Mouse (Mus musculus) forebrain, embryonic 13.5 days (tissue): ENCODE results near the gene Spc25. TPM values are rescaled to one million over a fixed set of nuclear protein-coding genes. Genes with fewer than 3 reads are reported as not detected.

ENCODE experiments used
- ATAC-seq: fragments of 200-750 bp; cut with Nextera tagmentation; 2 replicates; pipeline ENCODE4 v1.8.0; 2017
- H3K27ac ChIP-seq: fragments of 300-500 bp; sonication (generic); 2 replicates; pipeline ENCODE4 v1.5.1; 2015; ENCODE audit warnings: inconsistent platforms, mild to moderate bottlenecking, moderate library complexity
- H3K27me3 ChIP-seq: fragments of 300-500 bp; sonication (generic); 2 replicates; pipeline ENCODE4 v1.6.1; 2015; ENCODE audit warnings: mild to moderate bottlenecking, inconsistent platforms
- H3K36me3 ChIP-seq: fragments of 300-500 bp; sonication (generic); 2 replicates; pipeline ENCODE4 v1.6.1; 2015; ENCODE audit warnings: mild to moderate bottlenecking, inconsistent platforms; ENCODE audit not compliant: poor library complexity, severe bottlenecking
- H3K4me1 ChIP-seq: fragments of 300-500 bp; sonication (generic); 2 replicates; pipeline ENCODE4 v1.6.1; 2015; ENCODE audit warnings: inconsistent platforms
- H3K4me2 ChIP-seq: fragments of 300-500 bp; sonication (generic); 2 replicates; pipeline ENCODE4 v1.6.1; 2015; ENCODE audit warnings: inconsistent platforms, mild to moderate bottlenecking, moderate library complexity
- H3K4me3 ChIP-seq: fragments of 300-500 bp; sonication (generic); 2 replicates; pipeline ENCODE4 v1.5.1; 2015; ENCODE audit warnings: mild to moderate bottlenecking, inconsistent platforms
- H3K9ac ChIP-seq: fragments of 300-500 bp; sonication (generic); 2 replicates; pipeline ENCODE4 v1.6.1; 2015; ENCODE audit warnings: mild to moderate bottlenecking, inconsistent platforms
- H3K9me3 ChIP-seq: fragments of 300-500 bp; sonication (generic); replicated peaks from 2 replicates; pipeline ENCODE4 v1.6.1; 2016; ENCODE audit warnings: inconsistent platforms
- WGBS: fragments of 180-500 bp; shearing (Covaris S2); methylation state at CpG from one replicate; pipeline ENCODE4 v1.1.7; 2015; 5-methylcytosine and 5-hydroxymethylcytosine counted together
- polyA plus RNA-seq: library from polyadenylated mRNA; unstranded; fragments of >200 nt; fragmentation: Nextera tagmentation; extraction: Ambion mirVana; gene quantifications from 2 replicates; pipeline ENCODE4 v1.2.1, GENCODE M21; 2015

Spc25 gene
- 201 and 226 TPM in 2 replicates for polyA plus RNA-seq

- under 1% methylated on average over 46 of the region's 46 CpGs for WGBS
- Histone ChIP-seq H3K9ac (peak within 1 kb of the TSS; percentile 81), H3K27me3 (no peaks in the 10 kb centered on the region), H3K4me2 (peak within 1 kb of the TSS; percentile 83), H3K36me3 (peaks cover 17% of the 10 kb centered on the region), H3K27ac (peak within 1 kb of the TSS; percentile 66), H3K4me3 (peak within 1 kb of the TSS; percentile 86), H3K9me3 (no peaks in the 10 kb centered on the region), H3K4me1 (peaks cover 17% of the 10 kb centered on the region)
- peak; percentile 100 for ATAC-seq
These were observed at the start of gene Spc25 for GRCm38 (mm10) chr2:69205791-69206351. TSS of gene Spc25 (minus strand) at chr2:69206194.

DNA sequence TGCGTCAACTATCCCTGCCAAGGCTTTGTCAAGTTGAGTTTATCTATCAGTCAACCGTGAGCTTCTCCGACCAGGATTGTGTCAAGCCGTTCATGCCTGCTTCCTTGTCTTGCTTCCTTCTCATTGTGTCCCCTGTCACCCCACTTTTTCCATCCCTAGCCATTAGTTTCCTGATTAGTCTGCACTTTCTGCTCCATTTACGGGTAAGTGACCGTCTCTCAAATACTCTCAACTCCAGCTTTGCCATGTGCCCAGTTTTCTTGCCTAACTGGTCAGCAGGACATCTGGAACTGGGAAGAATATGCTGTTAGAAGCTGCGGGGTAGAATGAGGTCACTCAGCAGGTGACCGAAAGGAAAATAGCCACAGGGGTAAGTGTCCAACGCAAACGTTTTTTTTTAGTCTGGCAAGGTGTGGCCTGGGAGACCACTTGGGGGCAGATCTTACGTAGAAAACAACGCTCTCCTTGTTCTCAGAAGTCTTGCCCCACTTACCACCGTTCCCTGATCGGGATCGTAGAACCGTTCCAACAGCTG is 42.3 kb upstream of the Spc25 start:
- ATAC-seq = no peak
- Histone ChIP-seq H3K9ac (no peak overlapping the region), H3K4me3 (no peak overlapping the region), H3K27me3 (0 out of 2 replicates have a peak, but pooled peaks cover 2% of the 10 kb centered on the region), H3K36me3 (no peaks in the 10 kb centered on the region), H3K4me1 (peaks cover 13% of the 10 kb centered on the region), H3K27ac (no peak overlapping the region), H3K4me2 (no peak overlapping the region), H3K9me3 (no peaks in the 10 kb centered on the region)
- WGBS = 59% methylated on average over 16 of the region's 16 CpGs

DNA sequence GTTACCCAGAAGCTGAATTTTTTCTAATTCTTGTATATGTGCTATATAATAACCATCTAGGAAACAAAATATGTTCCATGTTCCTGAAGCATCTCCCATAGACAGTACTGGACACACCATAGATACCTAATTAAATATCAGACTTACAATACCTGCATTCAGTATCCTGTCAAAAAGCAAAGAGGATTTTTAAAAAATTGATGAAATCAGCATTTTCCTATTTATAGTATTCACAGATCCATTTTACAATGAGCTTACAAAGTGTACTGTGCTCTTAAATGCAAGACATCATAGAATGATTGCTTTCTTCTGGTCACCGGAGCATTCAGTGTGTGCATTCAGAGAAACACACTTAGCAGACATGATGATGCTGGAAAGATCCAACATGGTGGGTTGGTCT is 41.1 kb upstream of the Spc25 start:
- Histone ChIP-seq H3K27ac (no peak overlapping the region), H3K4me2 (no peak overlapping the region), H3K9me3 (no peaks in the 10 kb centered on the region), H3K4me1 (peaks cover 13% of the 10 kb centered on the region), H3K27me3 (0 out of 2 replicates have a peak, but pooled peaks cover 2% of the 10 kb centered on the region), H3K36me3 (no peaks in the 10 kb centered on the region), H3K9ac (no peak overlapping the region), H3K4me3 (no peak overlapping the region)
- 90% methylated on average over 1 of the region's 1 CpGs for WGBS
- ATAC-seq = no peak

- 24% methylated on average over 2 of the region's 2 CpGs for WGBS
- Histone ChIP-seq H3K4me1 (peaks cover 13% of the 10 kb centered on the region), H3K4me3 (no peak overlapping the region), H3K27ac (no peak overlapping the region), H3K9ac (no peak overlapping the region), H3K27me3 (peaks cover 5% of the 10 kb centered on the region; the same call in 1 of the 2 replicates), H3K36me3 (no peaks in the 10 kb centered on the region), H3K9me3 (no peaks in the 10 kb centered on the region), H3K4me2 (no peak overlapping the region)
- ATAC-seq = no peak; the same call in 1 of the 2 replicates
These were observed 38.9 kb upstream of the Spc25 start for GRCm38 (mm10) chr2:69244924-69245323.

GRCm38 (mm10) chr2:69239315-69239714 is 33.3 kb upstream of the Spc25 start:
- Histone ChIP-seq H3K27me3 (peaks cover 20% of the 10 kb centered on the region), H3K36me3 (no peaks in the 10 kb centered on the region), H3K27ac (no peak overlapping the region), H3K9ac (no peak overlapping the region), H3K9me3 (no peaks in the 10 kb centered on the region), H3K4me1 (peaks cover 7% of the 10 kb centered on the region), H3K4me2 (no peak overlapping the region), H3K4me3 (no peak overlapping the region)
- 94% methylated on average over 9 of the region's 9 CpGs for WGBS
- ATAC-seq = no peak

- Histone ChIP-seq H3K4me2 (no peak overlapping the region), H3K27me3 (peaks cover 18% of the 10 kb centered on the region), H3K9ac (no peak overlapping the region), H3K27ac (no peak overlapping the region), H3K4me3 (no peak overlapping the region), H3K9me3 (no peaks in the 10 kb centered on the region), H3K4me1 (peaks cover 14% of the 10 kb centered on the region), H3K36me3 (no peaks in the 10 kb centered on the region)
- WGBS = 13% methylated on average over 5 of the region's 5 CpGs
- ATAC-seq = peak; percentile 97
These were observed 29.1 kb upstream of the Spc25 start for GRCm38 (mm10) chr2:69234976-69235678.

DNA sequence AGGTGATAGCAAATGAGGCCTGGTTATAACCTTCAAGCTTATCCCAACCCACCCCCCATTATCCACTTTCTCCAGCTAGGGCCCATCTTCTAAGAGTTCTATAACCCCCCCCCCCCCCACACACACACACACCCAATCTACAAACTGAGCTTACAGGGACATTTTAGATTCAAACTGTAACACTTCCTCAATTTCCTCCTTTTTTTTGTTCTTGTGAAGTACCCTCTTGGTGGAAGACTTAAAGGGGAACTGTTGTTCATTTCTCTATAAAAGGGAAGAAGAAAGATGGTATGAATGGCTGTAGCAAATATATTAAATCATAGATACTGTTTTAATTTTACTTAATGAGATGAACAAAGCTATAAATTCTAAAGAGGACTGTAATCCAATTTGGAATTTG is 26.1 kb upstream of the Spc25 start:
- ATAC-seq = no peak
- Histone ChIP-seq H3K36me3 (no peaks in the 10 kb centered on the region), H3K4me2 (no peak overlapping the region)

DNA sequence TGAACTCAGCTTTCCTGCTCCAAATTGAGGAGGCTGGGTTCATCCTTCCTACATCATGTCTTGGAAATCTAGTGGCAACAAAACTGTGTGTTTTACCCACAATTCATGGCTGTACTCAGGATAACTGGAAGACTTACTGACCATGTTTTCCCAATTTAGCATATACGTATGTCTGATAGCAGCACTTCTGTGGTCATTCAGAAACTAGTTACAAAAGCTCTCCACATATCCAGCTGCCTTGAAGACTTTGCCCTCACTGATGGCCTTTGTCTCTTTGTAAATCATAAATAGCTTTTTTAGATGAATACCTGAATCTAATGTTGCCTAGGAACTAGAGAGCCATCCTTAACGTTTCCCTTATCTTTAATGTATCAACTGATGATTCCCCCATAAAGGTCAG is 24.1 kb upstream of the Spc25 start:
- no peak overlapping the region for H3K27ac ChIP-seq
- no peak overlapping the region for H3K4me3 ChIP-seq
- no peaks in the 10 kb centered on the region for H3K36me3 ChIP-seq
- no peak overlapping the region for H3K9ac ChIP-seq
- no peaks in the 10 kb centered on the region for H3K9me3 ChIP-seq
- WGBS = 81% methylated on average over 2 of the region's 2 CpGs
- peaks cover 14% of the 10 kb centered on the region; the same call in 1 of the 2 replicates for H3K27me3 ChIP-seq
- peaks cover 7% of the 10 kb centered on the region; the same call in 1 of the 2 replicates for H3K4me1 ChIP-seq
- no peak overlapping the region for H3K4me2 ChIP-seq
- no peak for ATAC-seq

More for the DNA sequence above, 26.1 kb upstream of the Spc25 start:
- H3K4me3 ChIP-seq = no peak overlapping the region
- peaks cover 5% of the 10 kb centered on the region; the same call in 1 of the 2 replicates for H3K27me3 ChIP-seq
- no peak overlapping the region for H3K9ac ChIP-seq
- H3K9me3 ChIP-seq = no peaks in the 10 kb centered on the region
- H3K4me1 ChIP-seq = peaks cover 14% of the 10 kb centered on the region
- no peak overlapping the region for H3K27ac ChIP-seq

DNA sequence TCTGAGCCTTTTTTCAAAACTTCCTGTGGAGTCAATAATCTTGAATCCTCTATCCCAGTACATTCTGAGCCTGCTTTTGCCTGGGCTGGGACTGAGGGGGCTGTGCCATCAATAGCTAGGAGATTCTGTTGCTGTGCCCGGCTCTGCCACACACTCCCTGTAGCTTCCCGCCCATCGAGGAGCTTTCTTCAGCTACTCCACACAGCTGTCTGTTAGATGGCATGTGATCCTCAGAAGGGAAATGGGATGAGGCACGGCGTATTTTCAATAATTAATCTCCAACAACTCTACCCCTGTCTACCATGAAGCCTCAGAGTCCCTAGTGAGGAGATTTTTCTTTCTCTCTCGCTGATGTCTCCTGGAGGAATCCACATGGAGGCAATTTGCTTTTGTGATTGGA is 22.6 kb upstream of the Spc25 start:
- Histone ChIP-seq H3K9me3 (no peaks in the 10 kb centered on the region), H3K27me3 (peaks cover 14% of the 10 kb centered on the region; the same call in 1 of the 2 replicates), H3K9ac (no peak overlapping the region), H3K27ac (no peak overlapping the region), H3K4me2 (no peak overlapping the region), H3K4me3 (no peak overlapping the region), H3K4me1 (peaks cover 7% of the 10 kb centered on the region; the same call in 1 of the 2 replicates), H3K36me3 (no peaks in the 10 kb centered on the region)
- no peak for ATAC-seq
- WGBS = 82% methylated on average over 6 of the region's 6 CpGs

DNA sequence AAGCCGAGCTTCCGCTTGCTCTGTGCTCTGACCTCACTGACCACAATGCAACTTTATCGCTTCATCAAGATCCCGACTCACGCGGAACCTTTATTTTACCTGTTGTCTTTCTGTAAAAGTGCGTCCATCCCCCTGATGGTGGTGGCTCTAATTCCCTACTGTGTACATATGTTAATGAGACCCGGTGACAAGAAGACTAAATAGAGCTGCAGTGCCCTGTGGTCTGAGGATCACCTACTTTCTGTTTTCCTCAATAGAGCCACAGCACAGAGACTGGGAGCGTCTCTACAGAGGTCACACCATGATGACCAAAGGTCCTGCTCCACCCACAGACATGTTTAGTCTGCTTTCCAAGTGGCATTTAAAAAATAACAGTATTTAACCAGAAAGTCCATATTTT is 20.9 kb upstream of the Spc25 start:
- ATAC-seq = no peak
- Histone ChIP-seq H3K9me3 (no peaks in the 10 kb centered on the region), H3K4me1 (peaks cover 7% of the 10 kb centered on the region; the same call in 1 of the 2 replicates), H3K9ac (no peak overlapping the region), H3K4me2 (no peak overlapping the region), H3K4me3 (no peak overlapping the region), H3K36me3 (no peaks in the 10 kb centered on the region), H3K27ac (no peak overlapping the region), H3K27me3 (peaks cover 11% of the 10 kb centered on the region; the same call in 1 of the 2 replicates)
- 90% methylated on average over 9 of the region's 9 CpGs for WGBS

- no peak overlapping the region for H3K4me2 ChIP-seq
- ATAC-seq = no peak
- H3K9me3 ChIP-seq = no peaks in the 10 kb centered on the region
- H3K4me1 ChIP-seq = no peaks in the 10 kb centered on the region
- H3K36me3 ChIP-seq = no peaks in the 10 kb centered on the region
- H3K4me3 ChIP-seq = no peak overlapping the region
- H3K27ac ChIP-seq = no peak overlapping the region
- H3K27me3 ChIP-seq = peaks cover 11% of the 10 kb centered on the region; the same call in 1 of the 2 replicates
- WGBS = 62% methylated on average over 2 of the region's 2 CpGs
- H3K9ac ChIP-seq = no peak overlapping the region
These were observed 18.7 kb upstream of the Spc25 start for GRCm38 (mm10) chr2:69224724-69225123.

GRCm38 (mm10) chr2:69222815-69223214 is 16.8 kb upstream of the Spc25 start:
- Histone ChIP-seq H3K27me3 (peaks cover 11% of the 10 kb centered on the region; the same call in 1 of the 2 replicates), H3K9ac (no peak overlapping the region), H3K27ac (no peak overlapping the region), H3K9me3 (no peaks in the 10 kb centered on the region), H3K36me3 (no peaks in the 10 kb centered on the region), H3K4me2 (no peak overlapping the region), H3K4me1 (no peaks in the 10 kb centered on the region), H3K4me3 (no peak overlapping the region)
- WGBS = 56% methylated on average over 10 of the region's 10 CpGs
- peak; percentile 74; the same call in 1 of the 2 replicates for ATAC-seq
